Comparison of ENCODE assay signal across 8 mouse cellular contexts in genomic region chr1:75218227-75219001, GRCm38 (mm10). TPM values are rescaled to one million over a fixed set of nuclear protein-coding genes. Genes with fewer than 3 reads are reported as not detected.
DNase-seq lines count a peak whose midpoint lies in the region; ATAC-seq and TF ChIP-seq lines count a peak whose summit lies in the region.

No protein-coding gene starts in this region.

- no peak for TF ChIP-seq CTCF in MEL (IDR thresholded peaks at IDR 0.05 in 2 of 3, conservative IDR thresholded peaks at IDR 0.05 in 1 of 3; ENCODE audit: control insufficient read depth in 1 of 3, insufficient read depth in 1 of 3, low read depth in 2 of 3, low read length in 3 of 3, poor library complexity in 1 of 3, severe bottlenecking in 1 of 3)
- no peak for TF ChIP-seq CTCF in left cerebral cortex, adult 2 months (IDR thresholded peaks at IDR 0.05)

- TF ChIP-seq EP300 in MEL (IDR thresholded peaks at IDR 0.05; ENCODE audit: low read depth in 1 of 2, low read length in 2 of 2) = 0 out of 4 replicates have a peak, but pooled peaks of 1 of the 2 experiments have one; percentile 3

- TF ChIP-seq RAD21 in MEL (IDR thresholded peaks at IDR 0.05; ENCODE audit: low read depth, low read length) = no peak

- ATAC-seq in hindbrain, embryonic 14.5 days (ENCODE audit: low FRiP score) = peak; percentile 49

- 2% methylated on average over 38 of the region's 38 CpGs for WGBS in hindbrain, embryonic 14.5 days

- peaks cover 51% of the 10 kb centered on the region for H3K79me2 ChIP-seq in MEL (ENCODE audit: control insufficient read depth, insufficient read depth, low read length, poor library complexity)

- H3K36me3 ChIP-seq in MEL (ENCODE audit: control insufficient read depth in 1 of 2, insufficient read depth in 2 of 2, low read length in 2 of 2) = peaks cover 15 to 47% of the 10 kb centered on the region in 2 experiments
- H3K36me3 ChIP-seq in hindbrain, embryonic 14.5 days (replicated peaks; ENCODE audit: control insufficient read depth, insufficient read depth) = peaks cover 21% of the 10 kb centered on the region

- intact Hi-C loops in left cerebral cortex, adult 2 months (cut with DNase I) = loop anchor here (1.0 to 5.0 kb wide), 4 partner anchors 18 to 44 kb away; partner anchors contain the start of genes Abcb6 and Dnajb2

- H3K27me3 ChIP-seq in MEL (ENCODE audit: control insufficient read depth in 1 of 2, insufficient read depth in 2 of 2, low read length in 2 of 2) = no peaks in the 10 kb centered on the region
- H3K27me3 ChIP-seq in hindbrain, embryonic 14.5 days (ENCODE audit: control insufficient read depth, insufficient read depth, low read length) = peaks cover 61% of the 10 kb centered on the region

- H3K4me2 ChIP-seq in hindbrain, embryonic 14.5 days (replicated peaks) = peak overlapping the region; percentile 89

- peaks cover 12 to 46% of the 10 kb centered on the region in 2 experiments for H3K4me1 ChIP-seq in MEL (ENCODE audit: control insufficient read depth in 1 of 2, insufficient read depth in 2 of 2, low read length in 2 of 2)
- peaks cover 13% of the 10 kb centered on the region for H3K4me1 ChIP-seq in hindbrain, embryonic 14.5 days (replicated peaks; ENCODE audit: control insufficient read depth, insufficient read depth, low read length)

- peak overlapping the region; percentile 83 for H3K27ac ChIP-seq in MEL (ENCODE audit: control insufficient read depth, low read depth, low read length)
- no peak overlapping the region for H3K27ac ChIP-seq in hindbrain, embryonic 14.5 days
- H3K27ac ChIP-seq in left cerebral cortex, adult 2 months = peak overlapping the region; percentile 92

- TF ChIP-seq POLR2A in MEL (IDR thresholded peaks at IDR 0.05; ENCODE audit: control insufficient read depth in 1 of 2, insufficient read depth in 1 of 2, low read depth in 1 of 2, low read length in 2 of 2, poor library complexity in 1 of 2) = peak in 1 of 2 experiments; percentile 25; a peak in 1 of 4 replicates

- DNase-seq in MEL (ENCODE audit: low read depth, low spot score) (peak; percentile 78), adipocyte (ENCODE audit: low spot score) (no peak)
- DNase-seq in cerebellum, adult 18-20 months = peak; percentile 91 to 95
- peak; percentile 74 to 77 for DNase-seq in frontal cortex, postnatal 36 days (ENCODE audit: low spot score in 2 of 2)
- no peak for DNase-seq in hindbrain, embryonic 14.5 days (ENCODE audit: low spot score)
- peak; percentile 71 for DNase-seq in left cerebral cortex, adult 2 months (ENCODE audit: extremely low spot score in 1 of 2, low spot score in 2 of 2)
- peak; percentile 72 for DNase-seq in lung, postnatal 36 days
- DNase-seq in right cerebral cortex, postnatal 25 days = peak; percentile 81

- no peaks in the 10 kb centered on the region for H3K9me3 ChIP-seq in MEL (replicated peaks; ENCODE audit: insufficient read depth, low read length)
- no peaks in the 10 kb centered on the region for H3K9me3 ChIP-seq in hindbrain, embryonic 14.5 days (ENCODE audit: control insufficient read depth, low read length)

- H3K9ac ChIP-seq in MEL (ENCODE audit: control insufficient read depth, low read depth, low read length, poor library complexity, severe bottlenecking) = peak overlapping the region; percentile 87
- H3K9ac ChIP-seq in hindbrain, embryonic 14.5 days = peak overlapping the region; percentile 58

- H3K4me3 ChIP-seq in MEL (ENCODE audit: control insufficient read depth in 1 of 2, insufficient read depth in 1 of 2, low read depth in 2 of 2, low read length in 2 of 2) = peak overlapping the region; percentile 81 to 82
- peak overlapping the region; percentile 53 for H3K4me3 ChIP-seq in hindbrain, embryonic 14.5 days (replicated peaks; ENCODE audit: low read length)
- H3K4me3 ChIP-seq in left cerebral cortex, adult 2 months = peak overlapping the region; percentile 79

TF ChIP-seq in MEL, 35 proteins besides CTCF, POLR2A, EP300 and RAD21 (continues in another document):
- TF ChIP-seq MAZ (IDR thresholded peaks at IDR 0.05; ENCODE audit: low read depth, low read length) (peak; percentile 44; the same call in 1 of the 2 replicates), MAFK (IDR thresholded peaks at IDR 0.05; ENCODE audit: borderline replicate concordance, low read depth, low read length) (no peak), POLR2AphosphoS2 (IDR thresholded peaks at IDR 0.05; ENCODE audit: low read length) (0 out of 2 replicates have a peak, but pooled peaks have one; percentile 55), BHLHE40 (IDR thresholded peaks at IDR 0.05; ENCODE audit: borderline replicate concordance, low read depth, low read length) (no peak), KAT2A (conservative IDR thresholded peaks at IDR 0.05; ENCODE audit: low read depth, low read length) (no peak), E2F4 (IDR thresholded peaks at IDR 0.05; ENCODE audit: borderline replicate concordance, low read depth, low read length) (no peak), HCFC1 (IDR thresholded peaks at IDR 0.05; ENCODE audit: low read depth, low read length) (0 out of 2 replicates have a peak, but pooled peaks have one; percentile 41), SIN3A (IDR thresholded peaks at IDR 0.05; ENCODE audit: low read length) (peak; percentile 70), MYC (IDR thresholded peaks at IDR 0.05; ENCODE audit: low read depth, low read length) (0 out of 2 replicates have a peak, but pooled peaks have one; percentile 43), USF2 (IDR thresholded peaks at IDR 0.05; ENCODE audit: borderline replicate concordance in 1 of 2, insufficient read depth in 1 of 2, low read depth in 1 of 2, low read length in 2 of 2) (no peak), ZMIZ1 (IDR thresholded peaks at IDR 0.05; ENCODE audit: low read depth, low read length) (no peak), ELF1 (IDR thresholded peaks at IDR 0.05; ENCODE audit: low read depth, low read length) (peak; percentile 45; the same call in 1 of the 2 replicates), ETS1 (IDR thresholded peaks at IDR 0.05; ENCODE audit: low read depth, low read length) (no peak; the same call in 1 of the 2 replicates), USF1 (IDR thresholded peaks at IDR 0.05; ENCODE audit: low read depth, low read length) (no peak; the same call in 1 of the 2 replicates), MAX (IDR thresholded peaks at IDR 0.05; ENCODE audit: low read length) (peak; percentile 57; the same call in 1 of the 2 replicates), ZKSCAN1 (IDR thresholded peaks at IDR 0.05; ENCODE audit: low read depth, low read length) (no peak), MYB (IDR thresholded peaks at IDR 0.05; ENCODE audit: low read depth, low read length) (no peak), NELFE (IDR thresholded peaks at IDR 0.05; ENCODE audit: low read depth, low read length) (0 out of 2 replicates have a peak, but pooled peaks have one; percentile 24), TBP (IDR thresholded peaks at IDR 0.05; ENCODE audit: low read depth, low read length) (0 out of 2 replicates have a peak, but pooled peaks have one; percentile 30), MEF2A (IDR thresholded peaks at IDR 0.05; ENCODE audit: extremely low read depth, insufficient replicate concordance, low read depth, low read length, poor library complexity, severe bottlenecking) (no peak), GABPA (IDR thresholded peaks at IDR 0.05; ENCODE audit: low read depth, low read length) (no peak), TCF12 (IDR thresholded peaks at IDR 0.05; ENCODE audit: low read depth, low read length) (no peak), CHD1 (IDR thresholded peaks at IDR 0.05; ENCODE audit: low read depth, low read length) (no peak), MXI1 (IDR thresholded peaks at IDR 0.05; ENCODE audit: low read depth, low read length) (peak; percentile 87), JUND (IDR thresholded peaks at IDR 0.05; ENCODE audit: low read depth, low read length) (no peak), NRF1 (IDR thresholded peaks at IDR 0.05; ENCODE audit: insufficient read depth, low read depth, low read length, poor library complexity, severe bottlenecking) (no peak), TAL1 (IDR thresholded peaks at IDR 0.05; ENCODE audit: low read length) (no peak), GATA1 (IDR thresholded peaks at IDR 0.05; ENCODE audit: low read depth, low read length) (no peak)

RNA-seq across cellular contexts. Expression of gene Tuba4a, which starts 1.3 kb away (rescaled TPM):
- total RNA-seq in MEL (2012; rRNA removed) = 385 and 396 TPM in 2 replicates
- polyA plus RNA-seq in MEL (2012; ENCODE audit: insufficient read depth in 1 of 2, insufficient read length in 2 of 2, low read depth in 1 of 2, low replicate concordance in 2 of 2, missing spikeins in 1 of 2) = 100 to 1,000 TPM in 1 of 2 experiments, not detected in 1; 439 TPM
- 13.8 and 20.8 TPM in 2 replicates for polyA plus RNA-seq in hindbrain, embryonic 14.5 days (2014; fragmentation: Nextera tagmentation; extraction: Ambion mirVana)
- total RNA-seq in left cerebral cortex, adult 2 months (2021) = 100 to 1,000 TPM; 594 to 616 TPM

RNA-seq across cellular contexts. Expression of gene Stk16, which starts 7.8 kb away (rescaled TPM):
- total RNA-seq in MEL (2012; rRNA removed) = 83.2 and 110 TPM in 2 replicates
- 100 to 1,000 TPM in 1 of 2 experiments, not detected in 1; 154 TPM for polyA plus RNA-seq in MEL (2012; ENCODE audit: insufficient read depth in 1 of 2, insufficient read length in 2 of 2, low read depth in 1 of 2, low replicate concordance in 2 of 2, missing spikeins in 1 of 2)
- polyA plus RNA-seq in hindbrain, embryonic 14.5 days (2014; fragmentation: Nextera tagmentation; extraction: Ambion mirVana) = 121 and 128 TPM in 2 replicates
- 10 to 100 TPM; 85.6 to 86.0 TPM for total RNA-seq in left cerebral cortex, adult 2 months (2021)

RNA-seq across cellular contexts. Expression of gene Glb1l, which starts 7.8 kb away (rescaled TPM):
- total RNA-seq in MEL (2012; rRNA removed) = 4.0 and 7.6 TPM in 2 replicates
- 10 to 100 TPM in 1 of 2 experiments, not detected in 1; 13.0 TPM for polyA plus RNA-seq in MEL (2012; ENCODE audit: insufficient read depth in 1 of 2, insufficient read length in 2 of 2, low read depth in 1 of 2, low replicate concordance in 2 of 2, missing spikeins in 1 of 2)
- 15.8 and 19.5 TPM in 2 replicates for polyA plus RNA-seq in hindbrain, embryonic 14.5 days (2014; fragmentation: Nextera tagmentation; extraction: Ambion mirVana)
- total RNA-seq in left cerebral cortex, adult 2 months (2021) = 10 to 100 TPM; 12.7 to 15.6 TPM

RNA-seq across cellular contexts. Expression of gene A630095N17Rik, which starts 13.5 kb away (rescaled TPM):
- 0.46 and 0.58 TPM in 2 replicates for total RNA-seq in MEL (2012; rRNA removed)
- polyA plus RNA-seq in MEL (2012; ENCODE audit: insufficient read depth in 1 of 2, insufficient read length in 2 of 2, low read depth in 1 of 2, low replicate concordance in 2 of 2, missing spikeins in 1 of 2) = under 1 TPM in 1 of 2 experiments, not detected in 1; 0.82 TPM
- polyA plus RNA-seq in hindbrain, embryonic 14.5 days (2014; fragmentation: Nextera tagmentation; extraction: Ambion mirVana) = not detected in 2 replicates
- not detected for total RNA-seq in left cerebral cortex, adult 2 months (2021)

RNA-seq across cellular contexts. Expression of gene Dnajb2, which starts 17.8 kb away (rescaled TPM):
- 10.3 and 12.9 TPM in 2 replicates for total RNA-seq in MEL (2012; rRNA removed)
- 10 to 100 TPM in 1 of 2 experiments, not detected in 1; 18.9 TPM for polyA plus RNA-seq in MEL (2012; ENCODE audit: insufficient read depth in 1 of 2, insufficient read length in 2 of 2, low read depth in 1 of 2, low replicate concordance in 2 of 2, missing spikeins in 1 of 2)
- 39.5 and 45.2 TPM in 2 replicates for polyA plus RNA-seq in hindbrain, embryonic 14.5 days (2014; fragmentation: Nextera tagmentation; extraction: Ambion mirVana)
- 100 to 1,000 TPM in 1 of 2 experiments, 10 to 100 TPM in 1; 93.6 to 102 TPM for total RNA-seq in left cerebral cortex, adult 2 months (2021)

Comparison
In these comparisons a context has a peak if more than half of its experiments do, and no peak if none do; other contexts are left out.
1. DNase-seq: peak in MEL (single experiment), cerebellum, adult 18-20 months (2 of 2), frontal cortex, postnatal 36 days (2 of 2), left cerebral cortex, adult 2 months (2 of 2), lung, postnatal 36 days (single experiment) and right cerebral cortex, postnatal 25 days (single experiment); none in hindbrain, embryonic 14.5 days (single experiment) and adipocyte (single experiment).
2. Peak in every context shown above with its lines, with median percentiles within 50 percentile points of each other: H3K4me3 ChIP-seq.